Mouse (Mus musculus): Measurements from ENCODE around the gene Fgf16. TPM values are rescaled to one million over a fixed set of nuclear protein-coding genes. Genes with fewer than 3 reads are reported as not detected.
A peak's percentile ranks its signal among the peaks of the same experiment; 100 is the strongest.

Fgf16 gene
- polyA plus RNA-seq, 1 experiment, result 0.95 TPM

DNA sequence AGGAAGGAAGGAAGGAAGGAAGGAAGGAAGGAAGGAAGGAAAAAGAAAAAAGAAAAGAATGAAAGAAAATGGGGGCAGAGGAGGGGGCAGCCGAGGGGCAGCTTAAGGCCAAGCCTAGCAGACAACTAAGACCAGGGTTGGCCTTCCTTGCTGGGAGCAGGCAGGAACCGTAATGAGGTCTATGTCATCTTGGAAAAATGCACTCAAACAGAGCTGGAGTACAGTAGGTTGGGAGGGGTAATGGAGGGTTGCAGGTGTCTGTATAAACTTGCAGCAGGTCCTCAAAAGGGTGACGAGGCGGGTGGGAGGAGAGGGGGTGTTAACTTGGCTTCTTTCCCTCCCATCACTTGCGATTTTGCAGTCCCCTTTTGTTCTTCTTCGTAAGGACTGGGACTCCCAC is 1.9 kb downstream of the Fgf16 start:
- H3K4me3 ChIP-seq (ENCODE audit: insufficient read depth, low read length), result no peak overlapping the region
- TF ChIP-seq POLR2A (IDR thresholded peaks at IDR 0.05; ENCODE audit: low read depth, low read length) (no peak), CTCF (IDR thresholded peaks at IDR 0.05; ENCODE audit: borderline replicate concordance, insufficient read depth, low read length) (no peak)
- H3K27ac ChIP-seq (ENCODE audit: insufficient read depth, low read length), result no peak overlapping the region
- H3K4me1 ChIP-seq (ENCODE audit: control insufficient read depth, insufficient read depth, low read length), result peaks cover 2% of the 10 kb centered on the region; the same call in 1 of the 2 replicates

GRCm38 (mm10) chrX:105767177-105767764 is 3.2 kb downstream of the Fgf16 start:
- no peak overlapping the region for H3K4me3 ChIP-seq (ENCODE audit: insufficient read depth, low read length)
- 0 out of 2 replicates have a peak overlapping the region, but pooled peaks have one; percentile 29 for H3K27ac ChIP-seq (ENCODE audit: insufficient read depth, low read length)
- TF ChIP-seq POLR2A (IDR thresholded peaks at IDR 0.05; ENCODE audit: low read depth, low read length) (no peak), CTCF (IDR thresholded peaks at IDR 0.05; ENCODE audit: borderline replicate concordance, insufficient read depth, low read length) (no peak)
- peaks cover 2% of the 10 kb centered on the region; the same call in 1 of the 2 replicates for H3K4me1 ChIP-seq (ENCODE audit: control insufficient read depth, insufficient read depth, low read length)

DNA sequence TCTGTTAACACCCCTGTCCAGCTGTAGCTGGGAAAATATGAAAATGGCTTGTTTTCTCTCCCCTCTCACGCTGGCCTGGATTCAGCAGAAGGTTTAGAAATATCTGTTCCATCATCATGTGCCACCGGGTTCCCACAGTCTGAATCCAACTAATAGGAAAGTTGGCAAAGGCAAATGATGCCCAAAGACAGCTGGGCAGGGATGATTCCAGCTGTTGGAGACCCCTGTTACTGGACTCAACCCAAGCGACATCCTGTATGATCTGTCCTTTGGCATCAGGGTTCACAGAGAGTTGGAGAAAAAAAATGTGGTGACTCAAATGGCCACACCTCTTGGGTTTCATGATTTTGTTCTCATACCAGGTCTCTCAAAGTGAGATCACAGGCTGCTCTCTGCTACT is 3.9 kb downstream of the Fgf16 start:
- TF ChIP-seq POLR2A (IDR thresholded peaks at IDR 0.05; ENCODE audit: low read depth, low read length) (no peak), CTCF (IDR thresholded peaks at IDR 0.05; ENCODE audit: borderline replicate concordance, insufficient read depth, low read length) (no peak)
- Histone ChIP-seq H3K4me1 (ENCODE audit: control insufficient read depth, insufficient read depth, low read length) (peaks cover 2% of the 10 kb centered on the region; the same call in 1 of the 2 replicates), H3K4me3 (ENCODE audit: insufficient read depth, low read length) (no peak overlapping the region)

DNA sequence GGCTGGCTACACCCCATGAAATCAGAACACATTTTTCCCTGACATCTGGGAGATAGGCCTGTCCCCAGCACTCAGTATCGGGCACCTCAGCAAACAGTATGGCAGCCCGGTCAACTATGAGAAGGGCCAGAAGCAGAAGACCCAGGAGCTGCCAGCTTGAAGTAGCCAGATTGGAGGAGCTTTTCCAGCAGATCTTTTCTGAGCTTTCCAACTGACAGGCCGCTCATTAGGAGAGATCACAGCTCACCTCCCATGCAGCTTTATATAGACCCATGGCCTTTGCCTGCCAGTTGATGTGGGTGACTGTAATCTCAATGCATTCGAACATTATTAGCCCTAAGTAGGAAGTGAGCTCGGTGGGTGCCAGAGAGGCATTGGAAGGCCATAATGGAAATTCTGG is 9.2 kb downstream of the Fgf16 start:
- TF ChIP-seq POLR2A (IDR thresholded peaks at IDR 0.05; ENCODE audit: low read depth, low read length) (no peak), CTCF (IDR thresholded peaks at IDR 0.05; ENCODE audit: borderline replicate concordance, insufficient read depth, low read length) (no peak)
- Histone ChIP-seq H3K4me3 (ENCODE audit: insufficient read depth, low read length) (no peak overlapping the region), H3K4me1 (ENCODE audit: control insufficient read depth, insufficient read depth, low read length) (no peaks in the 10 kb centered on the region), H3K27ac (ENCODE audit: insufficient read depth, low read length) (no peak overlapping the region)

More for the DNA sequence above, 3.9 kb downstream of the Fgf16 start:
- H3K27ac ChIP-seq (ENCODE audit: insufficient read depth, low read length), result 0 out of 2 replicates have a peak overlapping the region, but pooled peaks have one; percentile 29

GRCm38 (mm10) chrX:105794806-105795403 is 30.8 kb downstream of the Fgf16 start:
- H3K27ac ChIP-seq (ENCODE audit: insufficient read depth, low read length), result no peak overlapping the region
- no peak for TF ChIP-seq POLR2A (IDR thresholded peaks at IDR 0.05; ENCODE audit: low read depth, low read length)
- no peak for TF ChIP-seq CTCF (IDR thresholded peaks at IDR 0.05; ENCODE audit: borderline replicate concordance, insufficient read depth, low read length)

DNA sequence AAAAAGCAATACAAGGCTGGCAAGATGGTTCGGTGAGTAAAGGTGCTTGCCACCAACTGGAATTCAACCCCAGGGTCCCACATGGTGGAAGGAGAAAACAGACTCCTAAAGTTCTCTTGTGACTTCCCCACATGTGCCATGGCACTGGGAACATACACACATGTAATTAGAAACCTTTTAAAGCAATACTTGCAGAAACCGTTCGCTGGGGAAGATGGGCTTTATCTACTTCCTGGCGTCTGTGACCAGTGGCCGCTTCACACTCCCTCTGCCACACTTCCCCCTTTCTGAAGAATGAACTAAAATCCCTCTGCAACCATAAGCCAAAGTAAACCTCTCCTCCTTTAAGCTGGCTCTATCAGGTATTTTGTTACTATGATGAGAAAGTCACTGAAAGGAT is 60.4 kb downstream of the Fgf16 start:
- Histone ChIP-seq H3K4me3 (ENCODE audit: insufficient read depth, low read length) (no peak overlapping the region), H3K4me1 (ENCODE audit: control insufficient read depth, insufficient read depth, low read length) (no peaks in the 10 kb centered on the region), H3K27ac (ENCODE audit: insufficient read depth, low read length) (no peak overlapping the region)
- TF ChIP-seq CTCF (IDR thresholded peaks at IDR 0.05; ENCODE audit: borderline replicate concordance, insufficient read depth, low read length), result no peak
- TF ChIP-seq POLR2A (IDR thresholded peaks at IDR 0.05; ENCODE audit: low read depth, low read length), result no peak

More at GRCm38 (mm10) chrX:105794806-105795403, 30.8 kb downstream of the Fgf16 start:
- Histone ChIP-seq H3K4me3 (ENCODE audit: insufficient read depth, low read length) (no peak overlapping the region), H3K4me1 (ENCODE audit: control insufficient read depth, insufficient read depth, low read length) (no peaks in the 10 kb centered on the region)

Other genes with a start within 250 kb of the Fgf16 start
- 147 and 151 TPM in 2 replicates for gene Atrx, start 165.1 kb downstream of the Fgf16 start, polyA plus RNA-seq (2011; ENCODE audit: insufficient read length, low read depth, missing spikeins)
- 89.4 and 89.8 TPM in 2 replicates for gene Magt1, start 247.6 kb downstream of the Fgf16 start, polyA plus RNA-seq (2011; ENCODE audit: insufficient read length, low read depth, missing spikeins)